Mouse (Mus musculus): Measurements from ENCODE around the gene Zfp523. TPM values are rescaled to one million over a fixed set of nuclear protein-coding genes. Genes with fewer than 3 reads are reported as not detected.

The Zfp523 gene
- polyA plus RNA-seq, 1 experiment: 111 TPM

- TF ChIP-seq CTCF (IDR thresholded peaks at IDR 0.05; ENCODE audit: borderline replicate concordance, extremely low read depth, insufficient read depth, insufficient read length) (no peak), POLR2A (IDR thresholded peaks at IDR 0.05; ENCODE audit: borderline replicate concordance, extremely low read depth, insufficient read depth, insufficient read length, poor library complexity, severe bottlenecking) (no peak)
Observed at GRCm38 (mm10) chr17:28251579-28252280, 74.8 kb downstream of the Zfp523 start.

GRCm38 (mm10) chr17:28252281-28252648, 75.3 kb downstream of the Zfp523 start:
- DNase-seq (ENCODE audit: low read depth): no peak
- TF ChIP-seq CTCF (IDR thresholded peaks at IDR 0.05; ENCODE audit: borderline replicate concordance, extremely low read depth, insufficient read depth, insufficient read length) (no peak), POLR2A (IDR thresholded peaks at IDR 0.05; ENCODE audit: borderline replicate concordance, extremely low read depth, insufficient read depth, insufficient read length, poor library complexity, severe bottlenecking) (no peak)

More at GRCm38 (mm10) chr17:28251579-28252280, 74.8 kb downstream of the Zfp523 start:
- DNase-seq (ENCODE audit: low read depth): no peak

DNA sequence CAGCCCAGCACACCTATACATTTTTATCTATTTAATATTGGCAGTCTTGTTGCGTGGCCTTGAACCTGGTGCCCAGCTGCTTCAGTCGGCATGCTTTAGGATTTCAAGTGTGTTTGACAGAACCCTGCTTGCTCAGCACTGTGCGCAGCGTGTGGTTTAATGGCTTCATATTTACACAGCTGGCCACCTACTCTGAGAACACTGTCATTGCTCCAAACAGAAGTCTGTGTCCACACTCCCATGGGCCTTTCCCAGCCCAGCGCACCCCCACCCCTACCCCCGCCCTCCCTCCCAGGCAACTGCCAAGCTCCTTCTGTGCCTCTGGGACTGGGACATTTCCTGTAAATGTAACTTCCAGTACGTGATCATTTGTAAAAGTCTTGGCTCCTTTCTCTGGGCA, 76.3 kb downstream of the Zfp523 start:
- no peak for DNase-seq (ENCODE audit: low read depth)
- no peak for TF ChIP-seq POLR2A (IDR thresholded peaks at IDR 0.05; ENCODE audit: borderline replicate concordance, extremely low read depth, insufficient read depth, insufficient read length, poor library complexity, severe bottlenecking)
- no peak for TF ChIP-seq CTCF (IDR thresholded peaks at IDR 0.05; ENCODE audit: borderline replicate concordance, extremely low read depth, insufficient read depth, insufficient read length)

- DNase-seq (ENCODE audit: low read depth): no peak
- TF ChIP-seq POLR2A (IDR thresholded peaks at IDR 0.05; ENCODE audit: borderline replicate concordance, extremely low read depth, insufficient read depth, insufficient read length, poor library complexity, severe bottlenecking) (no peak), CTCF (IDR thresholded peaks at IDR 0.05; ENCODE audit: borderline replicate concordance, extremely low read depth, insufficient read depth, insufficient read length) (no peak)
Observed at GRCm38 (mm10) chr17:28254804-28255203, 77.9 kb downstream of the Zfp523 start.

Other genes starting within 250 kb of the Zfp523 start
- 2.4 and 2.8 TPM in 2 replicates for gene Tcp11, start 96.5 kb upstream of the Zfp523 start, polyA plus RNA-seq (2012; rRNA removed)
- gene Scube3, start 35.0 kb upstream of the Zfp523 start, polyA plus RNA-seq (2012; rRNA removed): 18.5 and 26.5 TPM in 2 replicates
- gene Def6, start 30.6 kb downstream of the Zfp523 start, polyA plus RNA-seq (2012; rRNA removed): 4.5 and 6.9 TPM in 2 replicates
- 13.9 and 18.3 TPM in 2 replicates for gene Ppard, start 55.6 kb downstream of the Zfp523 start, polyA plus RNA-seq (2012; rRNA removed)
- 14.2 and 19.6 TPM in 2 replicates for gene Fance, start 136.4 kb downstream of the Zfp523 start, polyA plus RNA-seq (2012; rRNA removed)
- 1,651 and 1,905 TPM in 2 replicates for gene Rpl10a, start 151.3 kb downstream of the Zfp523 start, polyA plus RNA-seq (2012; rRNA removed)
- 15.6 and 16.4 TPM in 2 replicates for gene Tead3, start 173.7 kb downstream of the Zfp523 start, polyA plus RNA-seq (2012; rRNA removed)
- gene Tulp1, start 188.1 kb downstream of the Zfp523 start, polyA plus RNA-seq (2012; rRNA removed): 1.3 and 1.9 TPM in 2 replicates

All from brain, embryonic 14.5 days (tissue).